Mouse (Mus musculus) megakaryocyte progenitor cell, adult 5-6 weeks (primary cell): Measurements from ENCODE around the gene Pcp4l1. TPM values are rescaled to one million over a fixed set of nuclear protein-coding genes. Genes with fewer than 3 reads are reported as not detected.
A peak's percentile ranks its signal among the peaks of the same experiment; 100 is the strongest.
"Not testable (repeated sequence)": the region's sequence is repeated elsewhere in the genome, so short reads cannot be mapped to it uniquely, and the experiment has no call there.

Source experiments
- ATAC-seq: replicated peaks from 2 replicates; pipeline ENCODE4 v1.8.0; 2016; ENCODE audit warnings: mild to moderate bottlenecking, moderate TSS enrichment, inconsistent platforms; ENCODE audit not compliant: poor library complexity
- total RNA-seq, 2 experiments: library from RNA; stranded (forward) in 1 of 2; stranded (reverse) in 1 of 2; fragments of 157-497, 149-512 nt in 1 of 2; fragments of 200-1000 nt in 1 of 2; gene quantifications; 2 replicates each; pipeline versions ENCODE4 v1.2.3 to v1.2.4; 2015 to 2017

Pcp4l1 gene
- total RNA-seq, 2 experiments from 2014 or later, result 8.5 to 12.8 TPM

- ATAC-seq, result peak; percentile 99
These were observed 45.9 kb downstream of the Pcp4l1 start, which contains the start of the genes Sdhc and Mpz for GRCm38 (mm10) chr1:171149974-171150760. Gene Sdhc, minus strand, starts transcription at chr1:171150603. Gene Mpz, plus strand, starts transcription at chr1:171150711.

- ATAC-seq, result not testable (repeated sequence)
These were observed 53.1 kb downstream of the Pcp4l1 start for GRCm38 (mm10) chr1:171142981-171143380.

DNA sequence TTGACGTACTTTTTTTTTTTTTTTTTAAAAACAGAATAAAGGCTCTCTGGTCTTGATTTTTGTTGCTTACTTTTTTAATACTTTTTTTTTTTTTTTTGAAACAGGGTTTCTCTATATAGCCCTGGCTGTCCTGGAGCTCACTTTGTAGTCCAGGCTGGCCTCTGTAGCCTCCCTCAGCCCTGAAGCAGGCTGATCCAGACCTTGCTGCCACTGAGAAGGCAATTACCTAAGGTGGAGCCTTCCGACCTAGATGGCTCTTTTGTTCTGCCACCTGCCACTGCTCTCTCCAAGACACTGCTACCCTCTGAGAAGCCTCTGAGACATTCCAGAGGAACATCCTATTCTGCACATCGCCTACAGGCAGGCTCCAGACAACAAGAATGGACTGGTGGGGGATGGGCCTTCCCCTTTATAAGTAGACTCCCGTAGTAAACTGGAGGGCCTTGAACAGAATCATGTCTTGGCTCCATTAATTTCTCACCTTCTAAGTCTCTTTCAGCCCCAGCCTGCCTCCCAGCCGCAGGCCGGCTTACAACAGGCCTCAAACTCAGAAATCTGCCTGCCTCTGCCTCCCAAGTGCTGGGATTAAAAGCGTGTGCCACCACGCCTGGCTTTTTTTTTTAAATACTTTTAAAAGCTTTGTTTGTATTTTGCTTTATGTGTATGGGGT, 58.4 kb downstream of the Pcp4l1 start:
- not testable (repeated sequence) for ATAC-seq

DNA sequence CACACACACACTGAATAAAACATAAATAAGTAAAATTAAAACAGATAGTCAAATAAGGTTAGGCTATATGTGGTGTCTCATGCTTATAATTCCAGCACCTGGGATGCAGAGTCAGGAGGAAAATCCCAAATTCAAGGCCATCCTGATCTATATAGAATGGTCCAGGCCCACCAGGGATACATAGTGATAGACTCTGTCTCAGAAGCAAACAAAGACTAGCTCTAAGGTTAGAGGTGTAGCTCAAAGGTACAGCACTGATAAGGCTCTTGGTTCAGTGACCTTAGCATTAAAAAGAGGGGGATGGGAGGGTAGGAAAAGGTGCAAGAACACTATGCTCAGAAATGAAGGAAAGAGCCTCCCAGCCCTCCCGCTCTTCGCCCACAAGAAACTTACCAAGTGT, 60.5 kb downstream of the Pcp4l1 start:
- ATAC-seq, result no peak

- no peak for ATAC-seq
These were observed 65.1 kb downstream of the Pcp4l1 start for GRCm38 (mm10) chr1:171130971-171131370.

- no peak for ATAC-seq
These were observed 66.8 kb downstream of the Pcp4l1 start for GRCm38 (mm10) chr1:171129251-171129650.

DNA sequence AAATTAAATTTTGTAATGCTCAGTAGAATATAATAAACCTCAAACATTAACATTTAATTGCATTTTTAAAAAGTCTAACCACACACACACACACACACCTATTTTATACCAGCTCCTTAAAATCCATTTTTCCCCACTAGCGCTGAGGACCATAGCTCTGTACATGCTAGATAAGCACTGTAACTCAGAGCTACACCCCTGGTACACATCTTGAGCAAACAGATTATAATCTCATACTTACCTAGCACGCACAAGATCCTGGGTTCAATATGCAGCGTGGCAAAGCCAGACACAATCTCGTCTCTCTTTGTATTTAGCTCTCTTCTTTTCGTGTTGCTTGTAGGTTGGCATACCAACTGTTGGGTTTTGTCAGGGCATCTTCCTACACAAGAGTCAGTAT, 71.7 kb downstream of the Pcp4l1 start:
- ATAC-seq, result peak; percentile 76

Other genes starting within 250 kb of the Pcp4l1 start
- gene Fcgr2b, start 219.7 kb downstream of the Pcp4l1 start, total RNA-seq (2015), result 142 and 144 TPM in 2 replicates
- 99.9 and 118 TPM in 2 replicates for gene Fcgr2b, start 219.7 kb downstream of the Pcp4l1 start, total RNA-seq (2017)
- 5.4 and 10.5 TPM in 2 replicates for gene Fcgr4, start 177.3 kb downstream of the Pcp4l1 start, total RNA-seq (2015)
- gene Fcgr4, start 177.3 kb downstream of the Pcp4l1 start, total RNA-seq (2017), result 7.7 and 8.0 TPM in 2 replicates
- gene Fcgr3, start 131.3 kb downstream of the Pcp4l1 start, total RNA-seq (2015), result 384 and 416 TPM in 2 replicates
- gene Fcgr3, start 131.3 kb downstream of the Pcp4l1 start, total RNA-seq (2017), result 406 and 474 TPM in 2 replicates
- 2.0 and 4.2 TPM in 2 replicates for gene Cfap126, start 82.3 kb downstream of the Pcp4l1 start, total RNA-seq (2015)
- 1.0 and 4.8 TPM in 2 replicates for gene Cfap126, start 82.3 kb downstream of the Pcp4l1 start, total RNA-seq (2017)
- 154 and 160 TPM in 2 replicates for gene Sdhc, start 45.7 kb downstream of the Pcp4l1 start, total RNA-seq (2015)
- gene Sdhc, start 45.7 kb downstream of the Pcp4l1 start, total RNA-seq (2017), result 63.2 and 69.4 TPM in 2 replicates
- gene Mpz, start 45.6 kb downstream of the Pcp4l1 start, total RNA-seq (2015), result not detected in 2 replicates
- gene Mpz, start 45.6 kb downstream of the Pcp4l1 start, total RNA-seq (2017), result not detected in 2 replicates
- not detected in 2 replicates for gene Nr1i3, start 17.7 kb upstream of the Pcp4l1 start, total RNA-seq (2015)
- gene Nr1i3, start 17.7 kb upstream of the Pcp4l1 start, total RNA-seq (2017), result 0.12 and 0.17 TPM in 2 replicates
- gene Tomm40l, start 26.2 kb upstream of the Pcp4l1 start, total RNA-seq (2015), result 13.0 and 15.4 TPM in 2 replicates
- 18.2 and 25.7 TPM in 2 replicates for gene Tomm40l, start 26.2 kb upstream of the Pcp4l1 start, total RNA-seq (2017)
- 0.94 and 2.3 TPM in 2 replicates for gene Apoa2, start 28.8 kb upstream of the Pcp4l1 start, total RNA-seq (2015)
- not detected in 2 replicates for gene Apoa2, start 28.8 kb upstream of the Pcp4l1 start, total RNA-seq (2017)
- 293 and 379 TPM in 2 replicates for gene Fcer1g, start 38.1 kb upstream of the Pcp4l1 start, total RNA-seq (2015)
- 101 and 178 TPM in 2 replicates for gene Fcer1g, start 38.1 kb upstream of the Pcp4l1 start, total RNA-seq (2017)
- gene Adamts4, start 54.2 kb upstream of the Pcp4l1 start, total RNA-seq (2015), result not detected in 2 replicates
- not detected in 2 replicates for gene Adamts4, start 54.2 kb upstream of the Pcp4l1 start, total RNA-seq (2017)
- gene Ndufs2, start 55.1 kb upstream of the Pcp4l1 start, total RNA-seq (2015), result 255 and 280 TPM in 2 replicates
- 323 and 395 TPM in 2 replicates for gene Ndufs2, start 55.1 kb upstream of the Pcp4l1 start, total RNA-seq (2017)
- gene B4galt3, start 74.1 kb upstream of the Pcp4l1 start, total RNA-seq (2015), result 14.7 and 16.1 TPM in 2 replicates
- gene B4galt3, start 74.1 kb upstream of the Pcp4l1 start, total RNA-seq (2017), result 18.0 and 22.6 TPM in 2 replicates
- 18.0 and 20.2 TPM in 2 replicates for gene Ppox, start 84.9 kb upstream of the Pcp4l1 start, total RNA-seq (2015)
- gene Ppox, start 84.9 kb upstream of the Pcp4l1 start, total RNA-seq (2017), result 10.3 and 15.0 TPM in 2 replicates
- 36.0 and 38.2 TPM in 2 replicates for gene Usp21, start 91.7 kb upstream of the Pcp4l1 start, total RNA-seq (2015)
- gene Usp21, start 91.7 kb upstream of the Pcp4l1 start, total RNA-seq (2017), result 18.7 and 24.5 TPM in 2 replicates
- gene Ufc1, start 98.8 kb upstream of the Pcp4l1 start, total RNA-seq (2015), result 127 and 149 TPM in 2 replicates
- gene Ufc1, start 98.8 kb upstream of the Pcp4l1 start, total RNA-seq (2017), result 93.2 and 115 TPM in 2 replicates
- gene Dedd, start 132.9 kb upstream of the Pcp4l1 start, total RNA-seq (2015), result 24.6 and 25.4 TPM in 2 replicates
- gene Dedd, start 132.9 kb upstream of the Pcp4l1 start, total RNA-seq (2017), result 11.6 and 18.6 TPM in 2 replicates
- gene Nit1, start 149.4 kb upstream of the Pcp4l1 start, total RNA-seq (2015), result 7.6 and 9.8 TPM in 2 replicates
- gene Nit1, start 149.4 kb upstream of the Pcp4l1 start, total RNA-seq (2017), result 31.7 and 34.1 TPM in 2 replicates
- 50.2 and 52.3 TPM in 2 replicates for gene Pfdn2, start 149.4 kb upstream of the Pcp4l1 start, total RNA-seq (2015)
- gene Pfdn2, start 149.4 kb upstream of the Pcp4l1 start, total RNA-seq (2017), result 35.5 and 52.3 TPM in 2 replicates
- 0.96 TPM in 1 of 2 replicates, not detected in the other for gene Klhdc9, start 164.5 kb upstream of the Pcp4l1 start, total RNA-seq (2015)
- 0.33 and 0.71 TPM in 2 replicates for gene Klhdc9, start 164.5 kb upstream of the Pcp4l1 start, total RNA-seq (2017)
- gene Nectin4, start 173.8 kb upstream of the Pcp4l1 start, total RNA-seq (2015), result 0.15 and 0.49 TPM in 2 replicates
- 0.37 and 0.84 TPM in 2 replicates for gene Nectin4, start 173.8 kb upstream of the Pcp4l1 start, total RNA-seq (2017)
- 30.2 and 31.7 TPM in 2 replicates for gene Arhgap30, start 192.7 kb upstream of the Pcp4l1 start, total RNA-seq (2015)
- gene Arhgap30, start 192.7 kb upstream of the Pcp4l1 start, total RNA-seq (2017), result 68.0 and 70.5 TPM in 2 replicates
- 16.3 and 17.1 TPM in 2 replicates for gene Usf1, start 215.0 kb upstream of the Pcp4l1 start, total RNA-seq (2015)
- 61.3 and 64.3 TPM in 2 replicates for gene Usf1, start 215.0 kb upstream of the Pcp4l1 start, total RNA-seq (2017)
- gene Tstd1, start 222.6 kb upstream of the Pcp4l1 start, total RNA-seq (2015), result 0.42 and 0.67 TPM in 2 replicates
- 1.9 and 3.8 TPM in 2 replicates for gene Tstd1, start 222.6 kb upstream of the Pcp4l1 start, total RNA-seq (2017)
- 0.15 and 0.44 TPM in 2 replicates for gene F11r, start 241.3 kb upstream of the Pcp4l1 start, total RNA-seq (2015)
- 0.68 TPM in 1 of 2 replicates, not detected in the other for gene F11r, start 241.3 kb upstream of the Pcp4l1 start, total RNA-seq (2017)